Mouse (Mus musculus) left cerebral cortex, postnatal 36 days (tissue): ENCODE data around the gene Fcrl1. TPM values are rescaled to one million over a fixed set of nuclear protein-coding genes. Genes with fewer than 3 reads are reported as not detected.
"Not testable (repeated sequence)": the region's sequence is repeated elsewhere in the genome, so short reads cannot be mapped to it uniquely, and the experiment has no call there.

Experiments
- DNase-seq, 2 experiments: peaks; one replicate each; pipeline ENCODE4 v3.0.0; 2021 to 2022; ENCODE audit warnings: low spot score in 2 of 2, mixed read lengths in 1 of 2
- intact Hi-C: fragments of 180-260 bp; cut with DNase I; formaldehyde crosslinking; loops from one replicate; pipeline ENCODE4 v1.15.1; 2025
- total RNA-seq, 2 experiments: library from RNA; stranded (reverse); gene quantifications; 2 replicates each; pipeline ENCODE4 v1.2.3; 2021

Fcrl1 gene
- under 1 TPM; 0.36 to 0.59 TPM for total RNA-seq

DNA sequence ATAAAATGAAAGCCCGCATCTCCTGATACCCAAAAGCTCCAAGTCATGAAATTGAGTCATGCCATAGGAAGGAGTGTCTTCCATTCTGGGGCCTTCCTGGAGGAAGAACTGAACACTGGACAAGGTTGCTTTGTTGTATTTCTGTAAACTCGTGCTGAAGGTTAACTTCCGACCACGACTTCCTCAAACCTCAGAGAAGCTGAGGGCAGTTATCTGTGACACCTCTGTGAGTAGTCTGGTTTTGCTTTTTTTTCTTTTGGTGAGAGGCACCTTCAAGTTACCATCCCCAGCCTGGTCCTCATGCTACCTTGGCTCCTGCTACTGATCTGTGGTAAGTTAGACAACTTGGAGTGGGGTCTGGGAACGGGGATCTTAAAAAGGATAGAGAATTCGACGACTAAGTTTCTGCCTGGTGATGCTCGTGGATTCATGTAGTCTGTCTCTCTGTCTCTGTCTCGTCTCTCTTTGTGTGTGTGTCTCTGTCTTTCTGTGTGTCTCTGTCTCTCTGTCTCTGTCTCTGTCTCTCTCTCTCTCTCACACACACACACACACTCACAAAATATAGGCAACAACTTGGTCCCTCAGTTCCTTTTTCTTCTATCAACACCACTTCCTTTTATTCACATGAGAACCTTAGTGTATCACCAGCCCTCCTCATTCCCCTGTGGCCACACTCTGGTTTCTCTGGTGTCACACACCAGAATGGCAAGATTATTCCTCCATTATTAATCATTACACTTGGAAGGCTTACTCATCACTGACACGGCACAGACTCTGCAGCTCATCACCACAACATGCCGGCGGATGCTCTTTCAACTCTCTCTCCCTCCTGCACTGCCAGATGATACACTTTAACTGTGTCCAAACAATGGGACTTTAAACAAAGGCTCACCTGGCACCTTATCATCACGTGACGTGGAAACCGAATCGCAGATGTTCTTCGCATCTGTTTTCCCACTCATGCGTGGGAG, at the start of gene Fcrl1:
TSS of gene Fcrl1 (plus strand) at position 193 of the 971 bp plus-strand sequence.
- no peak for DNase-seq
- intact Hi-C loops = no loop called here

DNA sequence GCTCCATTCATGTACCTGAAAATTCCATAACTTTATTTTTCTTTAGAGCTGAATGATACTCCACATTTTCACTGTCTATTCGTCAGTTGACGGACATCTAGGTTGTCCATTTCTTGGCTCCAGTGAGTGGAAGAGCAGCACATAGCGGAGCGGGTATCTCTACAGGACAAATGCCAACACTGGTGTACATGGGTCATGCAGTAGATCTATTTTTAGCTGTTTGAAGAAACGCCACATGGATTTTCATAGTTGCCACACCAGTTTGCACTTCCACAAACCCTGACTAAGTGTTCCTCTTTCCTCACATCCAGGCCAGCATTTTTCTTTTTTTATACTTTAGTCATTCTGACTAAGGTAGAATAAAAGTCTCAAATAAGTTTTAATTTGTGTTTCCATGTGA, 38.3 kb upstream of the Fcrl1 start:
- DNase-seq = no peak
- intact Hi-C loops = no loop called here

DNA sequence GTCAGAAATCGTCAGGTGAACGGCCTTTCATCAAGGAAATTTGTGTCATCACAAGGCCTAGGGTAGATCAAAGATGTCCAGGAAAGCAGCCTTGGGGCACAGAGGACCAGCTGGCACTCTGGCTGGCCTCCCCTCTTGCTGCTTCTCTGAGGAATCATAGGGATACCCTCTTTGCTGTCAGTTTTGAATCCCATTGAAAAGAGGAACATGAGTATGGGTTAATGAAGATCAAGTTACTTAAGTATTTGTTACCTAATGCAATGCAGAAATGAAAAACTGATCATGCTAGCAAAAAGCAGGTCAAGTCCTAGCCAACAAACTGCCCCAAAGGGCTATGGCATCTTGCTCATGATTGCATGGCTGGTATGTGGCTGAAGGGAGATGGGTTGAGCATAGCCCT, 25.2 kb upstream of the Fcrl1 start:
- intact Hi-C loops, DNase-seq: not testable (repeated sequence)

DNA sequence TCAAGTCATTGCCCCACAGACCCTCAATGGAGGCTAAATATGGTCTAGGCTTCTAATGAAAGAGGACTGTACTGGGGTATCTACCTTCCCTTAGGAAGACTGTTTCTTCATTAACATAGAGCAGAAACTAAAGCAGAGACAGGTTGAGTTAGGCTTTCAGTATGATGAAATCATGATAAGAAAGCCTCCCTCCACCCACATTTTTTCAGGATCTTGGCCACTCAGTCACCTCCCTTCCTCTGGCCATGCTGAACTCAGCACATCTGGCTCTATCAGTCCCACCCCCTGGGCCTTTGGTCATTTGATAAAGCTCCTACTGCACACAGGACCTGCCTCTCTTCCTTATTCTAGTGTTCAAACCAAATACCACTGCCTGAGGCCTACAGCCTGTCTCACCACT, 18.6 kb upstream of the Fcrl1 start, which contains the start of gene Cd5l:
TSS of gene Cd5l (plus strand) at position 301 of the 400 bp plus-strand sequence.
- no peak for DNase-seq
- intact Hi-C loops = no loop called here

DNA sequence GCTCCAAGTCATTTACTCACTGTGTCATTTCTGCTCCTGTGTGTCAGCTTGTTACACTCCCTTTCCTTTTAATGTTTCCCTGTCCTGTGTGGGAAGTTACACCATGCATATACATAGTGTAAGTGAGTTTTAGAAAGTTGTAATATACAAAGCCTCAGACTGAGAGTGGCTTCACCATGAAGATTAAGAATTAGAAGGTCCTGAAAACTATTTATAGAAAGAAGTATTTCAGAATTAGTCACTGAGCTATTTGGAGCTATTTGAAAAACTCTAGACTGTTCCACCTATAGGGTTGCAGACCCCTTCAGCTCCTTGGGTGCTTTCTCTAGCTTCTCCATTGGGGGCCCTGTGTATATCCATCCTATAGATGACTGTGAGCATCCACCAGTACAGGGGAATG, 17.0 kb upstream of the Fcrl1 start:
- intact Hi-C loops = no loop called here

DNA sequence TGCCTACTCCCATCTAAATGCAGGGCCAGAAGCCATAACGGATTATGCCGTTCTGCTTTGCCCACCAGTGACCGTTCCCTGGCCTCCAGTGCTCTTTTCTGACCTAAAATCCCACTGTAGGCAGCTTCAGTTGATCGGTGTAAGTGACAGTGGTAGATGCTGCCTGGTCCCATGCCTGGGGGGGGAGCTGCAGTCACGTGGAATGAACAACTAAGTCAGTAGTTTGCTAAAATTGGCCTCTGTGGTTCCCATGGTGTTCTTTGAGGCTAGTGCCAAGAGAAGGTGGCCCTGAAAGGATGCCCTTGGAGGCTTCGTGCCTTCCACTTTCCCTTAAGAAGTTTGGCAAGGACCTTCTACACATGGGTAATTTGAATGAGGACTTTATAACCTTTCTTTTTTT, 15.7 kb upstream of the Fcrl1 start:
- intact Hi-C loops = no loop called here
- no peak for DNase-seq

More for the DNA sequence above, 17.0 kb upstream of the Fcrl1 start:
- no peak for DNase-seq

DNA sequence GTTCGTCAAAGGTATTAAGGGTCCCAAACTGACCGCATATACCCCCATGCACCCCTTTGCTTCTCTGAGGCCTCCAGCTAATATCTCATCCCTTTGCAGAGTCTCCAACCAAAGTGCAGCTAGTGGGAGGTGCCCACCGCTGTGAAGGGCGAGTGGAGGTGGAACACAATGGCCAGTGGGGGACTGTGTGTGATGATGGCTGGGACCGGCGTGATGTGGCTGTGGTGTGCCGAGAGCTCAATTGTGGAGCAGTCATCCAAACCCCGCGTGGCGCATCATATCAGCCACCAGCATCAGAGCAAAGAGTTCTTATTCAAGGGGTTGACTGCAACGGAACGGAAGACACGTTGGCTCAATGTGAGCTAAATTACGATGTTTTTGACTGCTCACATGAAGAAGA, 10.5 kb upstream of the Fcrl1 start:
- intact Hi-C loops = loop anchor here (2.0 kb wide), 1 partner anchor 21 kb away; no protein-coding TSS in a partner anchor

DNA sequence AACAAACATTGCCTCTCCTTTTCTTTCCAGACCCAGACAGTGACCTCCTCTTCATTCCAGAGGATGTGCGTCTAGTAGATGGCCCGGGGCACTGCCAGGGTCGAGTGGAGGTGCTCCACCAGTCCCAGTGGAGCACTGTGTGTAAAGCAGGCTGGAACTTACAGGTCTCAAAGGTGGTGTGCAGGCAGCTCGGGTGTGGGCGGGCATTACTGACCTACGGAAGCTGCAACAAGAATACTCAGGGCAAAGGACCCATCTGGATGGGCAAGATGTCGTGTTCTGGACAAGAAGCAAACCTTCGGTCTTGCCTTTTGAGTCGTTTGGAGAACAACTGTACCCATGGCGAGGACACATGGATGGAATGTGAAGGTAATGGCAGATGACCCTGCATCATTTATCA, 8.7 kb upstream of the Fcrl1 start:
- intact Hi-C loops = no loop called here
- DNase-seq = no peak

More for the DNA sequence above, 10.5 kb upstream of the Fcrl1 start:
- no peak for DNase-seq

DNA sequence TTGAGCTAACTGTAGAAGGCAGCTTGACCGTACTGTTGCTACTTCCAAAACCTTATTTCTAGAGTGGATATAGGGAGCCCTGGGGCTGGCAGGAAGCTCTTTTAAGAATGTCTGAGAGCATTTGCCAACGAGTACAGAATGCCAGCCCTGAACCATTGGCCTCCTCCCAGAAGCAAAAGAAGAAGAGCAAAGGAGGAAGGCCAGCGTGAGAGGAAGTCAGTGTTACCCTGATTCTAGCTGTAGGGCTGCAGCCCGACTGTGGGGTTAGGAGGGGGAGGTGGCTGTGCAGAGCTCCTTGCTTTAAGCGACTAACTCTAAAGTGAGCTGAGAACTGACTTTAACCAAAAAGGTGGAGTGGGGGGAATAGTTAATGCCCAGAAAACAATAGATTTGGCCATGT, 7.0 kb upstream of the Fcrl1 start:
- intact Hi-C loops = no loop called here
- no peak for DNase-seq

DNA sequence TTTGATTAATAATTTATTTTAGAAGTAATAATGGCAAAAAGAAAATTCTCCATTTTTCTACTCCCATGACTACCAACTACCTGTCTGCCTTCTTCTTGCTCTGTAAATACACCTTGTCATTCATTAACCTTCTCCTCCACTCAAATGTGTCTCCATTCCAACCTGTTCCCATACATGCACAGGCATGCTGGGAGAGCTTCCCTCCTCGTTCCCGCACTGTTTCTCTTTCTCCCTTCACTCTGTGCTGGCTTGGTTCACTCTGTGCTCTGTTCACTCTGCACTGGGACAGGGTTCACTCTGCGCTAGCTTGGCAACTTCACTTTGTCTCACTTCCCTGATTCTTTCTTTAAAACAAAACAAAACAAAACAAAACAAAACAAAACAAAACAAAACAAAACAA, 1.0 kb downstream of the Fcrl1 start:
- intact Hi-C loops = no loop called here
- no peak for DNase-seq

DNA sequence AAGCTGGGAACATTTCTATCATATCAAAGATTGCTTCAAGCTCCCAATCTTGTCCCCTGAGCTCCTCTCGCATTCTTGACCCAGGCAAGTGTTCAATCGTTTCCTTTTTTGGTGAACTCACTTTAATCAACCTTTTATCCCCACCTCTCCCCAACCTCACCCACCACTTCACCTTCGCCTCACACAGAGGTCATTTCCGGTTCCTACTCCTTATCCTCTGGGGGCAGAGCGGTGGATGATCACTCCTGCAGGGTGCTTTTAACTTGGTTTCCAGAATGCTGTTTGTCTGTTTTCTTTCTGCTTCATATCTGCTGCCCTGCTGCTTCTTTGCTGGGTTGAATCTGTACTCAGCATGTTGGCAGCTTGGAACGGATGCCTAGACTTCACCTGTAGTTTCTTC, 1.5 kb downstream of the Fcrl1 start:
- DNase-seq = no peak
- intact Hi-C loops = no loop called here

DNA sequence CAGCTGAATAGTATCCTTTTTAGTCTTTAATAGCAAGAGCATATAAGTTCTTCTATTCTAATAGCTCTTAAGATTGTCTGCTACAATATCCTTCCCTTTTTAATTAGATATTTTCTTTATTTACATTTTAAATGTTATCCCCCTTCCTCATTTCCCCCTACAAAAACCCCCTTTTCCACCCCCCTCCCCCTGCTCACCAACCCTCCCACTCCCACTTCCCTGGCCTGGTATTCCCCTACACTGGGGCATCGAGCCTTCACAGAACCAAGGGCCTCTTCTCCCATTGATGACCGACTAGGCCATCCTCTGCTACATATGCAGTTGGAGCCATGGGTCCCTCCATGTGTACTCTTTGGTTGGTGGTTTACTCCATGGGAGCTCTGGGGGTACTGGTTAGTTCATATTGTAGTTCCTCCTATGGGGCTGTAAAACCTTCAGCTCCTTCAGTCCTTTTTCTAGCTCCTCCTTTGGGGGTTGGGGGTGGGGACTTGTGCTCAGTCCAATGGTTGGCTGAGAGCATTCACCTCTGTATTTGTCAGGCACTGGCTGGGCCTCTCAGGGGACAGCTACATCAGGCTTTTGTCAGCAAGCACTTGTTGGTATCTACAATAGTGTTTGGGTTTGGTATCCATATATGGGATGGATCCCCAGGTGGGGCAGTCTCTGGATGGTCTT, 3.6 kb downstream of the Fcrl1 start:
- intact Hi-C loops, DNase-seq: not testable (repeated sequence)

DNA sequence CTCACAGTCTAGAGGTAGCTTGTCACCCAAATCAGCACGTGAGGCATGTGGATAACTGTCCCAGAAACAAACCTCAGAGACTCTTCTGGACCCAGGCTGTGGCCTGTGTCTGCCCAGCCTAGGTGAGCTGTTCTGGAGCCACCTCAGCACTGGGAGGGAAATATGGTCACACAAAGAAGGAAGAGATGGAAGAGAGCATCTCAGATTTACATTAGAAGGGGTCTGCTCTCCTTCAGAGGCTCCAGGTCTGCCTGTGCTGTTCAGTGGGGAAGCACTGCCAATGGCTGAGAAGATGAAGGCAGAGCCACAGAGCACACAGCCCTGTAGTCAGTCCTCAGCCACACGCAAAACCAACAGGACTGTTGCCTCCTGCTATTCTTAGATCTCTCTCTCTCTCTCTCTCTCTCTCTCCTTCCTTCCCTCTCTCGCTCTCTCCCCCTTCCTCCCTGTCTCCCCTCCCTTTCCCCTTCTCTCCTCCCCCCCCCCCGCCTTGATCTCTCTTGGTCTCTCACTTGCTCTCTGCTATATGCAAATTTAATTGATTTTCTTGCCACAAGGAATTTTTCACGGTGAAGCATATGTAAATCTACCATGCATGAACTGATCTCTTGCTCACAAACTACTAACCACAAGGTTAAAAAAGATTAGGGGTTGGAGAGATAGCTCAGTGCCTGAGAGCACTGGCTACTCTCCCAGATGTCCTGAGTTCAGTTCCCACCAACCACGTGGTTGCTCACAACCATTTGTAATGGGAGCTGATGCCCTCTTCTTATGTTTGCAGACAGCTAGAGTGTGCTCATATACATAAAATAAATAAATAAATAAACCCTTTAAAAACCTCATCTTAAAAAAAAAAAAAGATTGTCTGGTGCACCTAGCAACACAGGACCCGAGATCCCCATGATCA, 5.9 kb downstream of the Fcrl1 start:
- no peak for DNase-seq
- intact Hi-C loops = no loop called here

DNA sequence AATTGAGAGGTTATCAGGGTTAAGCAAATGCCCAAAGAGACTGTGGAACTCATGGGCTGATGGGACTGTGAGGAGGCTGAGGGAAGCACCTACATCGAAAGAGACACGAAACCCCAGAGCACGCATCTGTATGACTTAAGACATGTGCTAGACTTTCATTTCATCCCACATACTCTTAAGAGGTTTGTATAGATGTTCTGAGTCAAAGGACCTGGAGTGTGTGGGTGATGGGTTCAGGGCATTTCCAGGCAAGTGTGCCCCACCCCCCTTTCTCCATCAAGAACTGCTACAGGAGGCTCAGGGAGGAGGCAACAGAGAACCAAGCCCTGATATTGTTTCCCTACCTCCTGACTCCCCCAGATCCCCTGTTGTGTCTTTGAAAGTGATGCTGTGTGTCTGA, 7.1 kb downstream of the Fcrl1 start:
- no peak for DNase-seq
- intact Hi-C loops = no loop called here

DNA sequence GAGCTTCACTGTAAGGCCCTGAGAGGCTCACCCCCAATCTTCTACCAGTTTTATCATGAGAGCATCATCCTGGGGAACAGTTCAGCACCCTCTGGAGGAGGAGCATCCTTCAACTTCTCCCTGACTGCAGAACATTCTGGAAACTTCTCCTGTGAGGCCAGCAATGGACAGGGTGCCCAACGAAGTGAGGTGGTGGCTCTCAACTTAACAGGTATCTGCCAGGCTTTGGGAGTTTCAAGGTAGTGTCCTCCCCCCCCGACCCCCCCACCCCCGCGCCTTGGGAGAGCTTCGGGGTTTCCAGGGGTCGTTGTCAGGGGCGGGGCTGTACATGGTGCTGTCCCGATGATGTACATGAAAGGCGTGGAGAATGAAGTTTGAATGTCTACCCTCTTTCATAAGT, 8.9 kb downstream of the Fcrl1 start:
- intact Hi-C loops = no loop called here
- DNase-seq = no peak

DNA sequence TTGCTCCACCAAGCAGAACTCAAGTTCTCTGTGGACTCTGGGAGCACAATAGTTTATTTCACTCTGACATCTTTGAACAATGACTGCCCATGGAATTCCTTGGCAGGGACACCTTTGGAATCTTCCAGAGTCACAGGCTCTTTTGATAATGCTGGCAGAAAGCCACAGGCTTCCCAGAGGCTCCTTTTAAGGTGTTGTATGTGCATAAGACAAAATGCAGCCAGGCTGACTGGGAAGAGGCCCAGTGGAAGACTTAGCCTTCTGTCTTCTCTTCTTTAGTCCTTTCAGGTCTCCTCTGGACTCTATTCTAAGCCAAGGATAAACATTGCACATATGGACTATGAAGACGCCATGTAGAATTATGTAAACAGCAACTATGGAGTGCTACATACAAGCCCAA, 14.7 kb downstream of the Fcrl1 start:
- intact Hi-C loops = no loop called here
- no peak for DNase-seq

DNA sequence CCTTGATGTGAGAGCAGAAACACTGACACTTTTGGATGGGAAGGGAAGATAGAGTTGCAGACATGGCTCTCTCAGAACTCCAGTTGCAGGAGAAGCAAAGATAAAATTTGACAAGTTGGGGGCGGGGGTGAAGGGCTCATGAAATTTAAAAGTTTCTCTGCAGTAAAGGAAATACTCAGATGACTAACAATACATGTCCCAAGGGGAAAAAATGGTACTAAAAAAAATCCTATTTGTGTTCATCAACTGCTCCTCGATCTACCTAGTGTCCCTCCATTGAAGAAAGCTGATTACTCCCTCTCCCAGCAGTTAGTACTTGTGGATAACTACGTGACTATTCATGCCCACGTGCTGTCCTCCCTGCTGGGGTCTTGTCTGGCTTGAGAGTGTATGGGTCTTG, 22.6 kb downstream of the Fcrl1 start:
- intact Hi-C loops = no loop called here
- DNase-seq = no peak

DNA sequence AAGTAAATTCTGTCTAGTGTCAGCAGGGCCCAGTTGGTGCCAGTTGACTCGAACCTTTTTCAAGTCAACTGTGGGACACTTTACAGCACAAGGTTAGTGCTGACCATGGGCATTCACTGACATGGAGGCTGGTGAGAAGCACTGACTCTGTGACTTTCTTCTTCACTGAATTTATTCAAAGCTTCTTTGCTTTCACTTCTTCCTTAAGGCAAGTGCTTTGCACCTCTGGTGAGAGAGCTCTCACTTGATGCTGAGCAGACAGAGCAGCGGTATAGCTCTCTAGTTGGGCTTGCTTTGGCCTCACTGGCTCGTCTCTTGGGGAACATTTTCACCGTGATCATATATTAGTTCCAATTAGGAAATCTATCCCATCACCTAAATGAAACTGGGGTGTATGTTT, 23.7 kb downstream of the Fcrl1 start:
- intact Hi-C loops = no loop called here
- DNase-seq = no peak

DNA sequence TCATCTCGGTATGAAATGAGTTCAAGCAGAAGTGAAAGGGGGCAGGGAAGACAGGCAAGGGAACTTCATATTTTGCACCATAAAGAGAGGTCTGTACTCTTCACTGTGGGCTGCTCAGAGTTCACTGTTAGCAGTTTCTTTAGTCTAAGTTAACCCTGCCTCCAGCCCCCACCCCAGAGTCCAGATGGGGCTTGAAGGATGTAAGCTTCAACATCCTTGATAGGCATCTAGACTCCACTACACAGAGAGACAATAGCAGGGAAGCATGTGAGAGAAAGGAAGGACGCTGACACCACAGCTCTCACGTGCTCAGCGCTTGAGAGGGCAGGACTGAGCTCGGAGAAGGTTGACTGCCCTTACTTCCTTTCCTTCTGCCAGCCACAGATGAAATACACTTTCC, 25.1 kb downstream of the Fcrl1 start:
- intact Hi-C loops = no loop called here
- DNase-seq = no peak

DNA sequence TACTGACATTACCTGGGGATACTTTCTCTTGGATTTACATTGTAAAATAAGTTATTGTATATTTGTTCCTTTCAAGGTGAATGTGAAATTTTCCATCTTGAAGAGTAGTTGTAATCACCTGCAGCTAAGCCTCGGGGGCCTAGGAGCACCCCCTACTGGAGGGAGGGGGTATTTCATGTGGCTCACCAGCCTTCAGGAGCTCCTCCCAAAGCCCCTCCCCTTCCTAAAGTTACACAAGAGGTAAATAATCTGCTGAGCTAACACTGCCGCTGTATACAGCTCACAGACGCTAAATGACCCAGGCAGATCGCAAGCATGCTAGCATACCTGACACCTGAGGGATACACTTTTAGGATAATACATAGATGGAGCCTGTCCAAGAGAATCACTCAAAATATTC, 32.0 kb downstream of the Fcrl1 start:
- intact Hi-C loops = loop anchor here (5.0 kb wide), 1 partner anchor 86 kb away; no protein-coding TSS in a partner anchor
- DNase-seq = no peak
